Mouse (Mus musculus): ENCODE data around the gene Ssbp3. TPM values are rescaled to one million over a fixed set of nuclear protein-coding genes. Genes with fewer than 3 reads are reported as not detected.

Gene Ssbp3
- total and polyA plus RNA-seq, 2 experiments: 12.9 to 36.7 TPM

GRCm38 (mm10) chr4:106866381-106866780, 44.1 kb upstream of the Ssbp3 start:
- Histone ChIP-seq H3K27ac (replicated peaks; ENCODE audit: insufficient read depth, low read depth, low read length) (no peak overlapping the region), H3K27me3 (ENCODE audit: control insufficient read depth, insufficient read depth, low read length) (no peaks in the 10 kb centered on the region), H3K36me3 (ENCODE audit: control insufficient read depth, insufficient read depth, low read length) (no peaks in the 10 kb centered on the region), H3K79me2 (ENCODE audit: control insufficient read depth, insufficient read depth, low read length) (no peaks in the 10 kb centered on the region), H3K4me1 (ENCODE audit: control insufficient read depth, insufficient read depth, low read length) (peaks cover 6% of the 10 kb centered on the region), H3K9ac (ENCODE audit: low read depth, low read length) (no peak overlapping the region), H3K4me3 (ENCODE audit: insufficient read depth, low read depth, low read length) (no peak overlapping the region)
- 78% methylated on average over 5 of the region's 5 CpGs for WGBS
- no peak for TF ChIP-seq CTCF (IDR thresholded peaks at IDR 0.05; ENCODE audit: low read depth, low read length)
- no peak for TF ChIP-seq POLR2A (IDR thresholded peaks at IDR 0.05; ENCODE audit: extremely low read depth, insufficient read depth, low read length)
- no peak for DNase-seq (ENCODE audit: extremely low read depth, low read depth, low spot score)

- Histone ChIP-seq H3K9ac (ENCODE audit: low read depth, low read length) (no peak overlapping the region), H3K27ac (replicated peaks; ENCODE audit: insufficient read depth, low read depth, low read length) (no peak overlapping the region), H3K36me3 (ENCODE audit: control insufficient read depth, insufficient read depth, low read length) (no peaks in the 10 kb centered on the region), H3K79me2 (ENCODE audit: control insufficient read depth, insufficient read depth, low read length) (no peaks in the 10 kb centered on the region), H3K27me3 (ENCODE audit: control insufficient read depth, insufficient read depth, low read length) (no peaks in the 10 kb centered on the region), H3K4me1 (ENCODE audit: control insufficient read depth, insufficient read depth, low read length) (peaks cover 6% of the 10 kb centered on the region), H3K4me3 (ENCODE audit: insufficient read depth, low read depth, low read length) (no peak overlapping the region)
- DNase-seq (ENCODE audit: extremely low read depth, low read depth, low spot score): peak; percentile 70
- TF ChIP-seq CTCF (IDR thresholded peaks at IDR 0.05; ENCODE audit: low read depth, low read length): no peak
- no peak for TF ChIP-seq POLR2A (IDR thresholded peaks at IDR 0.05; ENCODE audit: extremely low read depth, insufficient read depth, low read length)
- WGBS: 21% methylated on average over 7 of the region's 7 CpGs
Measured at GRCm38 (mm10) chr4:106866845-106867244, 43.7 kb upstream of the Ssbp3 start.

- WGBS: 73% methylated on average over 12 of the region's 12 CpGs
- no peaks in the 10 kb centered on the region for H3K79me2 ChIP-seq (ENCODE audit: control insufficient read depth, insufficient read depth, low read length)
- H3K36me3 ChIP-seq (ENCODE audit: control insufficient read depth, insufficient read depth, low read length): no peaks in the 10 kb centered on the region
- H3K4me3 ChIP-seq (ENCODE audit: insufficient read depth, low read depth, low read length): no peak overlapping the region
- H3K4me1 ChIP-seq (ENCODE audit: control insufficient read depth, insufficient read depth, low read length): peaks cover 6% of the 10 kb centered on the region
- no peak for TF ChIP-seq CTCF (IDR thresholded peaks at IDR 0.05; ENCODE audit: low read depth, low read length)
- TF ChIP-seq POLR2A (IDR thresholded peaks at IDR 0.05; ENCODE audit: extremely low read depth, insufficient read depth, low read length): no peak
- DNase-seq (ENCODE audit: extremely low read depth, low read depth, low spot score): no peak
- no peaks in the 10 kb centered on the region for H3K27me3 ChIP-seq (ENCODE audit: control insufficient read depth, insufficient read depth, low read length)
- no peak overlapping the region for H3K9ac ChIP-seq (ENCODE audit: low read depth, low read length)
- no peak overlapping the region for H3K27ac ChIP-seq (replicated peaks; ENCODE audit: insufficient read depth, low read depth, low read length)
Measured at GRCm38 (mm10) chr4:106868737-106869438, 41.6 kb upstream of the Ssbp3 start.

- no peak for DNase-seq (ENCODE audit: extremely low read depth, low read depth, low spot score)
- H3K4me1 ChIP-seq (ENCODE audit: control insufficient read depth, insufficient read depth, low read length): peaks cover 8% of the 10 kb centered on the region
Measured at GRCm38 (mm10) chr4:106869539-106869951, 41.0 kb upstream of the Ssbp3 start.

GRCm38 (mm10) chr4:106870556-106870955, 39.9 kb upstream of the Ssbp3 start:
- TF ChIP-seq CTCF (IDR thresholded peaks at IDR 0.05; ENCODE audit: low read depth, low read length) (no peak), POLR2A (IDR thresholded peaks at IDR 0.05; ENCODE audit: extremely low read depth, insufficient read depth, low read length) (no peak)
- H3K27ac ChIP-seq (replicated peaks; ENCODE audit: insufficient read depth, low read depth, low read length): peak overlapping the region; percentile 47; the same call in 1 of the 2 replicates
- H3K79me2 ChIP-seq (ENCODE audit: control insufficient read depth, insufficient read depth, low read length): no peaks in the 10 kb centered on the region
- H3K4me1 ChIP-seq (ENCODE audit: control insufficient read depth, insufficient read depth, low read length): peaks cover 8% of the 10 kb centered on the region
- H3K36me3 ChIP-seq (ENCODE audit: control insufficient read depth, insufficient read depth, low read length): no peaks in the 10 kb centered on the region
- WGBS: 20% methylated on average over 2 of the region's 2 CpGs
- no peak overlapping the region for H3K4me3 ChIP-seq (ENCODE audit: insufficient read depth, low read depth, low read length)
- no peak overlapping the region for H3K9ac ChIP-seq (ENCODE audit: low read depth, low read length)
- H3K27me3 ChIP-seq (ENCODE audit: control insufficient read depth, insufficient read depth, low read length): no peaks in the 10 kb centered on the region
- peak; percentile 75 for DNase-seq (ENCODE audit: extremely low read depth, low read depth, low spot score)

More at GRCm38 (mm10) chr4:106869539-106869951, 41.0 kb upstream of the Ssbp3 start:
- Histone ChIP-seq H3K36me3 (ENCODE audit: control insufficient read depth, insufficient read depth, low read length) (no peaks in the 10 kb centered on the region), H3K79me2 (ENCODE audit: control insufficient read depth, insufficient read depth, low read length) (no peaks in the 10 kb centered on the region), H3K27me3 (ENCODE audit: control insufficient read depth, insufficient read depth, low read length) (no peaks in the 10 kb centered on the region), H3K27ac (replicated peaks; ENCODE audit: insufficient read depth, low read depth, low read length) (no peak overlapping the region), H3K4me3 (ENCODE audit: insufficient read depth, low read depth, low read length) (no peak overlapping the region), H3K9ac (ENCODE audit: low read depth, low read length) (no peak overlapping the region)
- TF ChIP-seq CTCF (IDR thresholded peaks at IDR 0.05; ENCODE audit: low read depth, low read length) (no peak), POLR2A (IDR thresholded peaks at IDR 0.05; ENCODE audit: extremely low read depth, insufficient read depth, low read length) (no peak)
- 80% methylated on average over 3 of the region's 3 CpGs for WGBS

GRCm38 (mm10) chr4:106874501-106874900, 36.0 kb upstream of the Ssbp3 start:
- Histone ChIP-seq H3K9ac (ENCODE audit: low read depth, low read length) (no peak overlapping the region), H3K79me2 (ENCODE audit: control insufficient read depth, insufficient read depth, low read length) (no peaks in the 10 kb centered on the region), H3K36me3 (ENCODE audit: control insufficient read depth, insufficient read depth, low read length) (no peaks in the 10 kb centered on the region), H3K27ac (replicated peaks; ENCODE audit: insufficient read depth, low read depth, low read length) (no peak overlapping the region), H3K27me3 (ENCODE audit: control insufficient read depth, insufficient read depth, low read length) (no peaks in the 10 kb centered on the region), H3K4me3 (ENCODE audit: insufficient read depth, low read depth, low read length) (no peak overlapping the region), H3K4me1 (ENCODE audit: control insufficient read depth, insufficient read depth, low read length) (peaks cover 5% of the 10 kb centered on the region; the same call in 1 of the 2 replicates)
- 93% methylated on average over 7 of the region's 7 CpGs for WGBS
- DNase-seq (ENCODE audit: extremely low read depth, low read depth, low spot score): no peak
- no peak for TF ChIP-seq CTCF (IDR thresholded peaks at IDR 0.05; ENCODE audit: low read depth, low read length)
- no peak for TF ChIP-seq POLR2A (IDR thresholded peaks at IDR 0.05; ENCODE audit: extremely low read depth, insufficient read depth, low read length)
